Mouse (Mus musculus): ENCODE results near the gene Prr18. TPM values are rescaled to one million over a fixed set of nuclear protein-coding genes. Genes with fewer than 3 reads are reported as not detected.
A peak's percentile ranks its signal among the peaks of the same experiment; 100 is the strongest.

Gene Prr18
- polyA plus RNA-seq, 1 experiment from 2014 or later = 0.04 TPM

- WGBS (ENCODE audit: insufficient replicate concordance) = 41% methylated on average over 13 of the region's 13 CpGs
- Histone ChIP-seq H3K4me2 (no peak overlapping the region), H3K27ac (no peak overlapping the region), H3K4me1 (peaks cover 10% of the 10 kb centered on the region; the same call in 1 of the 2 replicates), H3K27me3 (replicated peaks) (peaks cover 17% of the 10 kb centered on the region), H3K36me3 (no peaks in the 10 kb centered on the region), H3K4me3 (no peak overlapping the region), H3K9ac (no peak overlapping the region; the same call in 1 of the 2 replicates), H3K9me3 (replicated peaks) (no peaks in the 10 kb centered on the region)
- no peak for ATAC-seq
These were observed 33.5 kb downstream of the Prr18 start for GRCm38 (mm10) chr17:8370634-8371229.

GRCm38 (mm10) chr17:8371834-8372233 lies 34.6 kb downstream of the Prr18 start:
- 4% methylated on average over 7 of the region's 7 CpGs for WGBS (ENCODE audit: insufficient replicate concordance)
- H3K4me2 ChIP-seq = peak overlapping the region; percentile 68
- H3K36me3 ChIP-seq = no peaks in the 10 kb centered on the region
- H3K27me3 ChIP-seq (replicated peaks) = peaks cover 12% of the 10 kb centered on the region
- no peak overlapping the region; the same call in 1 of the 2 replicates for H3K9ac ChIP-seq
- peak overlapping the region; percentile 42; the same call in 1 of the 2 replicates for H3K27ac ChIP-seq
- H3K9me3 ChIP-seq (replicated peaks) = no peaks in the 10 kb centered on the region
- ATAC-seq = peak; percentile 74
- H3K4me3 ChIP-seq = peak overlapping the region; percentile 37
- H3K4me1 ChIP-seq = peaks cover 10% of the 10 kb centered on the region; the same call in 1 of the 2 replicates

GRCm38 (mm10) chr17:8372286-8373046 lies 35.2 kb downstream of the Prr18 start:
- Histone ChIP-seq H3K27ac (peak overlapping the region; percentile 42; the same call in 1 of the 2 replicates), H3K27me3 (replicated peaks) (peaks cover 15% of the 10 kb centered on the region), H3K4me3 (peak overlapping the region; percentile 37), H3K9ac (peak overlapping the region; percentile 29; the same call in 1 of the 2 replicates), H3K36me3 (no peaks in the 10 kb centered on the region), H3K4me1 (peaks cover 10% of the 10 kb centered on the region; the same call in 1 of the 2 replicates), H3K9me3 (replicated peaks) (no peaks in the 10 kb centered on the region), H3K4me2 (peak overlapping the region; percentile 68)
- 0 out of 2 replicates have a peak, but pooled peaks have one; percentile 53 for ATAC-seq
- WGBS (ENCODE audit: insufficient replicate concordance) = 3% methylated on average over 18 of the region's 18 CpGs

GRCm38 (mm10) chr17:8377298-8377697 lies 40.0 kb downstream of the Prr18 start:
- no peak for ATAC-seq
- 0 out of 2 replicates have a peak, but pooled peaks cover 8% of the 10 kb centered on the region for H3K27me3 ChIP-seq (replicated peaks)
- peaks cover 2% of the 10 kb centered on the region; the same call in 1 of the 2 replicates for H3K4me1 ChIP-seq
- H3K4me2 ChIP-seq = no peak overlapping the region
- no peak overlapping the region for H3K27ac ChIP-seq
- no peaks in the 10 kb centered on the region for H3K36me3 ChIP-seq
- H3K9me3 ChIP-seq (replicated peaks) = no peaks in the 10 kb centered on the region
- H3K4me3 ChIP-seq = no peak overlapping the region
- 29% methylated on average over 5 of the region's 5 CpGs for WGBS (ENCODE audit: insufficient replicate concordance)
- H3K9ac ChIP-seq = no peak overlapping the region

- Histone ChIP-seq H3K4me3 (no peak overlapping the region), H3K27me3 (replicated peaks) (peaks cover 41% of the 10 kb centered on the region), H3K4me1 (no peaks in the 10 kb centered on the region), H3K9ac (no peak overlapping the region), H3K36me3 (no peaks in the 10 kb centered on the region), H3K27ac (no peak overlapping the region), H3K4me2 (no peak overlapping the region), H3K9me3 (replicated peaks) (no peaks in the 10 kb centered on the region)
- WGBS (ENCODE audit: insufficient replicate concordance) = 75% methylated on average over 2 of the region's 2 CpGs
- no peak for ATAC-seq
These were observed 48.2 kb downstream of the Prr18 start for GRCm38 (mm10) chr17:8385441-8385840.

- ATAC-seq = no peak
- H3K4me1 ChIP-seq = no peaks in the 10 kb centered on the region
- no peaks in the 10 kb centered on the region for H3K9me3 ChIP-seq (replicated peaks)
- no peak overlapping the region for H3K9ac ChIP-seq
- H3K27ac ChIP-seq = no peak overlapping the region
- no peak overlapping the region for H3K4me2 ChIP-seq
- peaks cover 57% of the 10 kb centered on the region for H3K27me3 ChIP-seq (replicated peaks)
- no peak overlapping the region for H3K4me3 ChIP-seq
- WGBS (ENCODE audit: insufficient replicate concordance) = 4% methylated on average over 13 of the region's 13 CpGs
- no peaks in the 10 kb centered on the region for H3K36me3 ChIP-seq
These were observed 51.2 kb downstream of the Prr18 start for GRCm38 (mm10) chr17:8388463-8388862.

- H3K27me3 ChIP-seq (replicated peaks) = peaks cover 57% of the 10 kb centered on the region
- no peak overlapping the region for H3K9ac ChIP-seq
- WGBS (ENCODE audit: insufficient replicate concordance) = 1% methylated on average over 28 of the region's 28 CpGs
- H3K27ac ChIP-seq = no peak overlapping the region
- no peaks in the 10 kb centered on the region for H3K4me1 ChIP-seq
- H3K36me3 ChIP-seq = no peaks in the 10 kb centered on the region
- H3K4me2 ChIP-seq = no peak overlapping the region
- H3K4me3 ChIP-seq = no peak overlapping the region
- H3K9me3 ChIP-seq (replicated peaks) = no peaks in the 10 kb centered on the region
- no peak for ATAC-seq
These were observed 51.9 kb downstream of the Prr18 start for GRCm38 (mm10) chr17:8388990-8389789.

GRCm38 (mm10) chr17:8389790-8390095 lies 52.5 kb downstream of the Prr18 start:
- Histone ChIP-seq H3K9me3 (replicated peaks) (no peaks in the 10 kb centered on the region), H3K4me1 (no peaks in the 10 kb centered on the region), H3K27me3 (replicated peaks) (peaks cover 57% of the 10 kb centered on the region), H3K4me2 (no peak overlapping the region), H3K4me3 (no peak overlapping the region), H3K9ac (no peak overlapping the region), H3K36me3 (no peaks in the 10 kb centered on the region), H3K27ac (no peak overlapping the region)
- no peak for ATAC-seq
- WGBS (ENCODE audit: insufficient replicate concordance) = 9% methylated on average over 10 of the region's 10 CpGs

- no peak for ATAC-seq
- H3K9ac ChIP-seq = no peak overlapping the region
- no peaks in the 10 kb centered on the region for H3K4me1 ChIP-seq
- H3K27ac ChIP-seq = no peak overlapping the region
- no peak overlapping the region for H3K4me2 ChIP-seq
- no peaks in the 10 kb centered on the region for H3K36me3 ChIP-seq
- H3K27me3 ChIP-seq (replicated peaks) = peaks cover 57% of the 10 kb centered on the region
- 36% methylated on average over 4 of the region's 4 CpGs for WGBS (ENCODE audit: insufficient replicate concordance)
- no peak overlapping the region for H3K4me3 ChIP-seq
- H3K9me3 ChIP-seq (replicated peaks) = no peaks in the 10 kb centered on the region
These were observed 53.2 kb downstream of the Prr18 start for GRCm38 (mm10) chr17:8390487-8390886.

Data from liver, embryonic 12.5 days (tissue).